Comparison of ENCODE assay signal across 19 mouse cellular contexts in the genomic region with DNA sequence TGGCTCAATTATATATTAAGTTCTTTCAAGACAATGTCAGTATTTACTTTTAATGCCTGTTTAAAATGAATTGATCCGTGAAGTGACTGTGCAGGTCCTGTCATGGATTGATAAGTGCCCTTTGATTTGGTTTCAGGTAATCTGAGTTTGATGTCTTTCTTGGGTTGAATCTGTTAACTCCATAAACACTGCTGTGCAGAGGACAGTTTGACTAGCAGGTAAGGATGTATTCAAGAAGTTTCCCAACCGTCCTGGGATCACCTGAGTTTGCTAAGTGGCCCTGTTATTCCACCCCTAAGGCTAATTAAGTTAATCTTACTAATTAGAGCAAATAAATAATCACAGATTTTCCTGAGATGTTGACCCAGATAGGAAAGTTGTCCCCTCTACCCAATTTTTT.
A peak's percentile ranks its signal among the peaks of the same experiment; 100 is the strongest.
DNase-seq lines count a peak whose midpoint lies in the region; ATAC-seq lines count a peak whose summit lies in the region.
"Had no signal": no experiment of that assay in that cellular context is flagged by ENCODE, and none has a peak within 500 bp of the region (broad histone marks: within the 10 kb centered on the region; RNA-seq: fewer than 3 reads in every experiment).

No protein-coding gene starts in this region.

- no peak overlapping the region for H3K4me2 ChIP-seq in heart, embryonic 11.5 days
- H3K4me2 ChIP-seq in midbrain, embryonic 11.5 days, result no peak overlapping the region
- H3K4me2 ChIP-seq in midbrain, embryonic 15.5 days, result no peak overlapping the region

- 78% methylated on average over 2 of the region's 2 CpGs for WGBS in heart, embryonic 11.5 days (ENCODE audit: insufficient replicate concordance)
- WGBS in midbrain, embryonic 11.5 days, result 88% methylated on average over 2 of the region's 2 CpGs
- WGBS in midbrain, embryonic 15.5 days, result 78% methylated on average over 2 of the region's 2 CpGs

- no peak overlapping the region for H3K4me3 ChIP-seq in heart, embryonic 11.5 days (ENCODE audit: low read depth, low read length)
- no peak overlapping the region for H3K4me3 ChIP-seq in midbrain, embryonic 11.5 days (ENCODE audit: low read depth, low read length)
- no peak overlapping the region for H3K4me3 ChIP-seq in midbrain, embryonic 15.5 days

- no peak overlapping the region for H3K27ac ChIP-seq in heart, embryonic 11.5 days (ENCODE audit: low read depth, low read length)
- no peak overlapping the region for H3K27ac ChIP-seq in midbrain, embryonic 11.5 days (ENCODE audit: low read depth, low read length)
- H3K27ac ChIP-seq in midbrain, embryonic 15.5 days, result no peak overlapping the region

- peaks cover 14% of the 10 kb centered on the region; the same call in 1 of the 2 replicates for H3K36me3 ChIP-seq in heart, embryonic 11.5 days (ENCODE audit: control insufficient read depth, insufficient read depth, low read length)
- H3K36me3 ChIP-seq in midbrain, embryonic 11.5 days (ENCODE audit: control insufficient read depth, insufficient read depth, low read length), result peaks cover 8% of the 10 kb centered on the region; the same call in 1 of the 2 replicates
- peaks cover 5% of the 10 kb centered on the region; the same call in 1 of the 2 replicates for H3K36me3 ChIP-seq in midbrain, embryonic 15.5 days (replicated peaks)

- peak; percentile 57 for DNase-seq in heart, adult 11 months
- peak; percentile 80 for DNase-seq in midbrain, embryonic 11.5 days (ENCODE audit: low spot score, missing footprints)
- DNase-seq: adrenal gland, adult 2 months; adrenal gland, adult 8-10 months; adrenal gland, postnatal 10 days; adrenal gland, postnatal 14 days; adrenal gland, postnatal 25 days; adrenal gland, postnatal 36 days; B cell, adult 2 months; cerebellum, adult 11 months; cerebellum, adult 11-12 months; cerebellum, adult 18-20 months had no signal

- H3K4me1 ChIP-seq in heart, embryonic 11.5 days (ENCODE audit: control insufficient read depth, insufficient read depth, low read length), result peaks cover 11% of the 10 kb centered on the region
- H3K4me1 ChIP-seq in midbrain, embryonic 11.5 days (ENCODE audit: control insufficient read depth, insufficient read depth, low read length), result no peaks in the 10 kb centered on the region
- no peaks in the 10 kb centered on the region for H3K4me1 ChIP-seq in midbrain, embryonic 15.5 days

- no peaks in the 10 kb centered on the region for H3K27me3 ChIP-seq in heart, embryonic 11.5 days (ENCODE audit: control insufficient read depth, insufficient read depth, low read length)
- H3K27me3 ChIP-seq in midbrain, embryonic 11.5 days (ENCODE audit: control insufficient read depth, insufficient read depth, low read length), result no peaks in the 10 kb centered on the region
- no peaks in the 10 kb centered on the region for H3K27me3 ChIP-seq in midbrain, embryonic 15.5 days (replicated peaks)
- H3K27me3 ChIP-seq: CH12.LX, Patski had no signal

- H3K9me3 ChIP-seq in heart, embryonic 11.5 days (replicated peaks; ENCODE audit: control insufficient read depth, low read length), result no peaks in the 10 kb centered on the region
- no peaks in the 10 kb centered on the region for H3K9me3 ChIP-seq in midbrain, embryonic 11.5 days (ENCODE audit: control insufficient read depth, low read length)
- no peaks in the 10 kb centered on the region for H3K9me3 ChIP-seq in midbrain, embryonic 15.5 days
- H3K9me3 ChIP-seq: G1E had no signal

- no peak overlapping the region for H3K9ac ChIP-seq in heart, embryonic 11.5 days (ENCODE audit: low read depth, low read length)
- H3K9ac ChIP-seq in midbrain, embryonic 11.5 days (ENCODE audit: low read length), result no peak overlapping the region
- H3K9ac ChIP-seq in midbrain, embryonic 15.5 days, result no peak overlapping the region

- ATAC-seq in heart, embryonic 11.5 days (replicated peaks; ENCODE audit: insufficient number of reproducible peaks, low FRiP score, low TSS enrichment), result no peak
- ATAC-seq in midbrain, embryonic 11.5 days (ENCODE audit: low FRiP score), result no peak
- no peak for ATAC-seq in midbrain, embryonic 15.5 days (replicated peaks)
- ATAC-seq: activated CD4-positive, CD25-positive, alpha-beta regulatory T cell, adult 4 months; CD4-positive, CD25-positive, alpha-beta regulatory T cell, adult 4 months; Patski had no signal
